Mouse (Mus musculus) CH12.LX (cell line): ENCODE data around the gene Cd164.
A peak's percentile ranks its signal among the peaks of the same experiment; 100 is the strongest.

Experiments used
- BHLHE40 ChIP-seq: IDR thresholded peaks from 2 replicates; pipeline ENCODE4 v1.6.1; 2011; ENCODE audit warnings: mild to moderate bottlenecking, low read depth, low read length, improper control_type of control experiment
- CTCF ChIP-seq, 2 experiments: IDR thresholded peaks in 1 of 2; conservative IDR thresholded peaks in 1 of 2; 2 replicates each; pipeline ENCODE4 v1.5.1; 2011 to 2012; ENCODE audit warnings: low read depth in 2 of 2, low read length in 2 of 2, improper control_type of control experiment in 1 of 2, inconsistent platforms in 1 of 2, mild to moderate bottlenecking in 1 of 2, moderate library complexity in 1 of 2
- E2F4 ChIP-seq: IDR thresholded peaks from 2 replicates; pipeline ENCODE4 v1.6.1; 2011; ENCODE audit warnings: low read depth, low read length, improper control_type of control experiment; ENCODE audit not compliant: insufficient replicate concordance
- ELF1 ChIP-seq: IDR thresholded peaks from 2 replicates; pipeline ENCODE4 v1.6.1; 2014; ENCODE audit warnings: low read depth, mild to moderate bottlenecking, inconsistent platforms, low read length, improper control_type of control experiment
- EP300 ChIP-seq: IDR thresholded peaks from 2 replicates; pipeline ENCODE4 v1.6.1; 2011; ENCODE audit warnings: low read length, improper control_type of control experiment
- GABPA ChIP-seq: IDR thresholded peaks from 2 replicates; pipeline ENCODE4 v1.6.1; 2012; ENCODE audit warnings: low read depth, low read length, improper control_type of control experiment, inconsistent platforms; ENCODE audit not compliant: insufficient replicate concordance
- MAX ChIP-seq: IDR thresholded peaks from 2 replicates; pipeline ENCODE4 v1.6.1; 2011; ENCODE audit warnings: low read length, improper control_type of control experiment
- MEF2A ChIP-seq: IDR thresholded peaks from 2 replicates; pipeline ENCODE4 v1.6.1; 2014; ENCODE audit warnings: low read depth, mild to moderate bottlenecking, inconsistent platforms, low read length, improper control_type of control experiment, borderline replicate concordance
- NELFE ChIP-seq: IDR thresholded peaks from 2 replicates; pipeline ENCODE4 v1.6.1; 2011; ENCODE audit warnings: low read depth, low read length, improper control_type of control experiment
- POLR2A ChIP-seq: IDR thresholded peaks from 2 replicates; pipeline ENCODE4 v1.6.1; 2011; ENCODE audit warnings: low read depth, mild to moderate bottlenecking, improper control_type of control experiment, low read length
- UBTF ChIP-seq: IDR thresholded peaks from 2 replicates; pipeline ENCODE4 v1.6.1; 2012; ENCODE audit warnings: low read depth, mild to moderate bottlenecking, inconsistent platforms, low read length, improper control_type of control experiment, moderate library complexity
- ZMIZ1 ChIP-seq: IDR thresholded peaks from 2 replicates; pipeline ENCODE4 v1.6.1; 2012; ENCODE audit warnings: low read depth, mild to moderate bottlenecking, inconsistent platforms, low read length, improper control_type of control experiment
- ZNF384 ChIP-seq: IDR thresholded peaks from 2 replicates; pipeline ENCODE4 v1.6.1; 2012; ENCODE audit warnings: low read depth, low read length, improper control_type of control experiment, inconsistent platforms

DNA sequence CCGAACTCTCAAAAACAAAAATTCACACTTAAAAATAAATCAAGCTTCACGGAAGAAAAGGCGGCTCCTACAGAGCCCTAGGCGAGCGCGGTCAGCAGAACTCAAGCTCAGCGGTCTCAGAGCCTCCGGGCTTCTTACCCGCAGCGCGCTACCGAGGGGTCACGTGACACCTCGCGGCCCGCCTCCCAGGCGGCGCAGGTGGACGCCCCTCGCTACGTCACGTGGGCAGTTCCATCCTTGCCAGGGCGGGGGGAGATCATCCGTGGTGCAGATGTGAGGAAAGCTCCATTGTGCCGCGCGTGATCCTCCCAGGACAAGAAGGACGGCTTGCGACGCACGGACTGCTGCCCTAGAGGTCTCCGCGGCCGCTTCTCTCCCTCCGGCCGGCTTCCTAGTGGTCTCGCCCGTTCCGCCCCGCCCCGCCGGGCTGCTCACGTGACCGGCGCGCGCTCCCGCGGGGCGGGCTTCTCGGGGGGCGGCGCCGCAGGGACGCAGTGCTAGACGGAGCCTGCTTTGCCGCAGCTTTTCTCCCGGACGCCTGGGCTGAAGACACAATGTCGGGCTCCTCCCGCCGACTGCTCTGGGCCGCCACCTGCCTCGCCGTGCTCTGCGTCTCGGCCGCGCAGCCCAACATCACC is at the start of gene Cd164:
- no peak for TF ChIP-seq CTCF (conservative IDR thresholded peaks at IDR 0.05 in 1 of 2, IDR thresholded peaks at IDR 0.05 in 1 of 2; ENCODE audit: low read depth in 2 of 2, low read length in 2 of 2)
- no peak for TF ChIP-seq GABPA
- TF ChIP-seq POLR2A = peak; percentile 97
- peak; percentile 97 for TF ChIP-seq ZMIZ1
- TF ChIP-seq EP300 = no peak
- TF ChIP-seq MAX = peak; percentile 92
- peak; percentile 97 for TF ChIP-seq NELFE
- no peak for TF ChIP-seq E2F4
- TF ChIP-seq BHLHE40 = peak; percentile 88
- 0 out of 2 replicates have a peak, but pooled peaks have one; percentile 31 for TF ChIP-seq MEF2A
- TF ChIP-seq ELF1 = 0 out of 2 replicates have a peak, but pooled peaks have one; percentile 11
- no peak for TF ChIP-seq UBTF
- TF ChIP-seq ZNF384 = no peak
